In the genomic region with DNA sequence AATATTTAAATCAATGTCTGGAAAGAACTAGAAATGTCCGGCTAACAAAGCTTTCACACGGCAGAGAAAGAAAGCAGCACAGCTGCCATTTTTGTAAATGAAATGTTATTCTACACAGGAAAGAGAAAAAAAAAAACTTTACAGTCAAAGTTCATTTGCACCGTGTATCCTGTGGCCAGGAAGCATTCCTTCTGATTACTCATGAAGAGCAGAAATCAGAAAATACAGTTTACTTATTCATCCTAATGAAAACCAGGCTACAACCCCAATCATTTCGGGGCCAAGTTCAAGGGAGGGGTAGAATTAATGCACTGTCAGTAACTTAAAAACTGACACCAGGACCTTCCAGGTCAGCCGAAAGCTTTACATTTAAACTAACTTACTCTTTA, we compare ENCODE assay signal across 7 mouse cellular contexts. TPM values are rescaled to one million over a fixed set of nuclear protein-coding genes. Genes with fewer than 3 reads are reported as not detected.
DNase-seq lines count a peak whose midpoint lies in the region; ATAC-seq and TF ChIP-seq lines count a peak whose summit lies in the region.

No protein-coding gene starts in this region.

- H3K27me3 ChIP-seq in spleen, adult 2 months (ENCODE audit: control insufficient read depth, insufficient read depth, low read length), result no peaks in the 10 kb centered on the region
- H3K27me3 ChIP-seq in forebrain, embryonic 13.5 days, result no peaks in the 10 kb centered on the region
- no peaks in the 10 kb centered on the region for H3K27me3 ChIP-seq in limb, embryonic 14.5 days (ENCODE audit: control insufficient read depth, insufficient read depth, low read length)

- DNase-seq in spleen, adult 2 months (ENCODE audit: low read depth in 1 of 2, low spot score in 2 of 2), result no peak
- DNase-seq in spleen, postnatal 36 days (ENCODE audit: low spot score in 2 of 2), result no peak
- DNase-seq in limb, embryonic 14.5 days (ENCODE audit: low spot score), result no peak
- DNase-seq in urinary bladder, postnatal 14 days (ENCODE audit: low spot score), result no peak
- DNase-seq in spleen, adult 12 weeks (ENCODE audit: low spot score), result no peak
- no peak for DNase-seq in gastrocnemius, postnatal 4 days (ENCODE audit: low spot score in 2 of 2)

- H3K4me2 ChIP-seq in forebrain, embryonic 13.5 days, result peak overlapping the region; percentile 74
- H3K4me2 ChIP-seq in limb, embryonic 14.5 days (replicated peaks; ENCODE audit: low read depth, low read length, severe bottlenecking), result peak overlapping the region; percentile 78

- H3K27ac ChIP-seq in spleen, adult 2 months (ENCODE audit: insufficient read depth, low read length), result peak overlapping the region; percentile 98; the same call in 1 of the 2 replicates
- no peak overlapping the region for H3K27ac ChIP-seq in forebrain, embryonic 13.5 days
- H3K27ac ChIP-seq in limb, embryonic 14.5 days (replicated peaks; ENCODE audit: low read depth, low read length), result peak overlapping the region; percentile 93; the same call in 1 of the 2 replicates

- peak overlapping the region; percentile 99 for H3K4me3 ChIP-seq in spleen, adult 2 months (ENCODE audit: extremely low read depth, insufficient read depth, insufficient read length)
- peak overlapping the region; percentile 58 for H3K4me3 ChIP-seq in forebrain, embryonic 13.5 days
- peak overlapping the region; percentile 83 for H3K4me3 ChIP-seq in limb, embryonic 14.5 days (replicated peaks; ENCODE audit: low read length)

- H3K36me3 ChIP-seq in spleen, adult 2 months (ENCODE audit: control insufficient read depth, insufficient read depth, low read length), result no peaks in the 10 kb centered on the region
- no peaks in the 10 kb centered on the region for H3K36me3 ChIP-seq in forebrain, embryonic 13.5 days (ENCODE audit: poor library complexity, severe bottlenecking)
- no peaks in the 10 kb centered on the region for H3K36me3 ChIP-seq in limb, embryonic 14.5 days (ENCODE audit: control insufficient read depth, insufficient read depth, low read length)

- no peak for ATAC-seq in forebrain, embryonic 13.5 days
- ATAC-seq in limb, embryonic 14.5 days (ENCODE audit: low FRiP score, low read depth), result no peak

- no peaks in the 10 kb centered on the region for H3K9me3 ChIP-seq in forebrain, embryonic 13.5 days (replicated peaks)
- H3K9me3 ChIP-seq in limb, embryonic 14.5 days (ENCODE audit: control insufficient read depth, low read length), result no peaks in the 10 kb centered on the region

- 4% methylated on average over 5 of the region's 5 CpGs for WGBS in spleen, adult 2 months
- WGBS in forebrain, embryonic 13.5 days, result 39% methylated on average over 5 of the region's 5 CpGs
- 19% methylated on average over 5 of the region's 5 CpGs for WGBS in limb, embryonic 14.5 days

- no peak for TF ChIP-seq CTCF in spleen, adult 2 months (IDR thresholded peaks at IDR 0.05; ENCODE audit: extremely low read depth, insufficient read depth, insufficient read length, insufficient replicate concordance)

- peak overlapping the region; percentile 21 for H3K9ac ChIP-seq in forebrain, embryonic 13.5 days
- H3K9ac ChIP-seq in limb, embryonic 14.5 days (ENCODE audit: low read depth, low read length, severe bottlenecking), result peak overlapping the region; percentile 85; the same call in 1 of the 2 replicates

- H3K4me1 ChIP-seq in spleen, adult 2 months (ENCODE audit: control insufficient read depth, insufficient read depth, insufficient read length), result peaks cover 7% of the 10 kb centered on the region
- H3K4me1 ChIP-seq in forebrain, embryonic 13.5 days, result peaks cover 43% of the 10 kb centered on the region
- peaks cover 26% of the 10 kb centered on the region for H3K4me1 ChIP-seq in limb, embryonic 14.5 days (ENCODE audit: control insufficient read depth, insufficient read depth, low read length)

- no peak for TF ChIP-seq POLR2A in spleen, adult 2 months (IDR thresholded peaks at IDR 0.05; ENCODE audit: low read depth, low read length)
- no peak for TF ChIP-seq POLR2A in limb, embryonic 14.5 days (IDR thresholded peaks at IDR 0.05; ENCODE audit: borderline replicate concordance, extremely low read depth, insufficient read depth, insufficient read length)

RNA-seq across cellular contexts. Expression of a gene that starts 1.9 kb away (rescaled TPM):
- 20.0 and 23.9 TPM in 2 replicates for polyA plus RNA-seq in spleen, adult 2 months (2012; rRNA removed)
- polyA plus RNA-seq in forebrain, embryonic 13.5 days (2015; fragmentation: Nextera tagmentation; extraction: Ambion mirVana), result 15.6 and 15.9 TPM in 2 replicates
- 28.3 and 32.5 TPM in 2 replicates for polyA plus RNA-seq in limb, embryonic 14.5 days (2012; rRNA removed)
- 37.4 and 37.6 TPM in 2 replicates for polyA plus RNA-seq in limb, embryonic 14.5 days (2014; fragmentation: Nextera tagmentation; extraction: Ambion mirVana)
- 10 to 100 TPM; 38.1 to 42.1 TPM for total RNA-seq in gastrocnemius, postnatal 4 days (2021)

RNA-seq across cellular contexts. Expression of a gene that starts 43.5 kb away (rescaled TPM):
- 12.4 and 15.7 TPM in 2 replicates for polyA plus RNA-seq in spleen, adult 2 months (2012; rRNA removed)
- polyA plus RNA-seq in forebrain, embryonic 13.5 days (2015; fragmentation: Nextera tagmentation; extraction: Ambion mirVana), result 354 and 365 TPM in 2 replicates
- 352 and 733 TPM in 2 replicates for polyA plus RNA-seq in limb, embryonic 14.5 days (2012; rRNA removed)
- 231 and 233 TPM in 2 replicates for polyA plus RNA-seq in limb, embryonic 14.5 days (2014; fragmentation: Nextera tagmentation; extraction: Ambion mirVana)
- 100 to 1,000 TPM; 421 to 501 TPM for total RNA-seq in gastrocnemius, postnatal 4 days (2021)

Comparison
In these comparisons a context has a peak if more than half of its experiments do, and no peak if none do; other contexts are left out.
1. RNA of a gene that starts 43.5 kb away (polyA plus RNA-seq): 231 to 733 TPM in limb, embryonic 14.5 days and 354 to 365 TPM in forebrain, embryonic 13.5 days; 12.4 to 15.7 TPM in spleen, adult 2 months; every median in the first group is over 10 times any median in the second.
2. Peak in every context shown above with its lines, with median percentiles within 50 percentile points of each other: H3K4me3 ChIP-seq.